Mouse (Mus musculus) lung, postnatal 10 days (tissue): ENCODE measurements around the gene Nipal3.

ENCODE experiments used
- DNase-seq: peaks from one replicate; pipeline ENCODE4 v3.0.0; 2021

The Nipal3 gene

DNA sequence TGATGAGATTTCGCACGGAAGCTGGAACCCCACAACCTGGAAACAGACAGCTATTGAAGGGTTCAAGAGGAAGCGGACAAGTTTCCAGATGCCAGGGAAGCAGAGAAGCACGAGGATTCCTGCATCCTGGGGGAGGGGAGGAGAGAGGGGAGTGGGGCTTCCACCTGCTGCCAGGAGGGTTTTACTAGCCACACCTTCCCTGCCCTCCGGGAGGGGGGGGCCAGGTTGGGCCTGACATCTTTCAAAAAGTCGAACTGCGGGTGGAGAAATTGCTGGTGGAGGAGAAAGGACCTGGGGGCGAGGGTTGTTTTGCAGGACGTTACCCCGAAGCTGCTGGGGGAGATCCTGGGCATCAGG, 61.8 kb downstream of the Nipal3 start:
- peak; percentile 41 for DNase-seq

DNA sequence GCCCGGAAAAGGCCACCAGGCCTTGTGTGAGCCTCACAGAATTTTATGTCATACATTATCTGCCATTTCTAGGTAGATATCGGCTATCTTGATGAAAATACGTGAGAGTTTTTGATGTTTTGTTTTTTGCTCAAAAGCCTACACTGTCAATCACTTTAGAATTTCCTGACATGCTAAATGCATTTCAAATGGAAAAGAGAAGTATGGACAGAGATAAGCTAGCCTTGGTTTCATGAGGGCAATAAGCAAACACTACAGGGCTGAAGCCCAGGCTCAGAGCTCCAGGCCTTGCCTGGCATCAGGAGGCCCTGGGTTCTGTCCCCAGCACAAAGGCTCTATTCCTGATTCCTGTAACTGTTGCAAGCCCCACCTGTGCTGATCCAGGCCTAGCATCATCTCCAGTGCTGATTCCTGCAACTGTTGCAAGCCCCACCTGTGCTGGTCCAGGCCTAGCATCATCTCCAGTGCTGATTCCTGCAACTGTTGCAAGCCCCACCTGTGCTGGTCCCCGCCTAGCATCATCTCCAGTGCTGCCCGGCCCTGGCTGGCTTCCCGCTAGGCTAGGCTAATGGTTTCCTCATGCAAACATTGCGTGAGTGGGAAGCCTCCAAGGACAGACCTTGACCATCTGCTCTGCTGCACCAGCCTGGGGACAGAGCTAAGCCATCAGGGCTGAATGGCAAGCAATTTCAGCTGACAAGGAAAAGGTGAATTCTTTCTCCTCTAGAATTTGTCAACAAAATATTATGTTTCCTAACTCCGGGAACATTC, 64.7 kb downstream of the Nipal3 start:
- no peak for DNase-seq

DNA sequence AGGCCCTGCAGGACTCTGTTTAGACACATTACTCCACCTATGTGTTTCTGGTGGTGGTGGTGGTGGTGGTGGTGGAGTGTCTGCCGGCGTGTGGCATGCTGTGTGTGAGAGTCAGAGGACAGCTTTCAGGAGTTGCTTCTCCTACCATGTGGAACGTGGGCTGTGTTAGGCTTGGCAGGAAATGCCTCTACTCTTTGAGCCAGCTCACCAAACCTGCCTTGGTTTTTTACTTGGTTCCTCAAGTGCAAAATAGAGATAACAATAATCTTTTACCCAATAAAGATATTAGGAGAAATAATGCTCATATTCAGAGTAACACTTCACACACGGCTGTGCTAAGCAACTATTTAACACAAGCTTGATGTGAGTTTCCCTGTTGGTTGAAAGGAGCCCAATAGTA, 65.5 kb downstream of the Nipal3 start:
- no peak for DNase-seq

DNA sequence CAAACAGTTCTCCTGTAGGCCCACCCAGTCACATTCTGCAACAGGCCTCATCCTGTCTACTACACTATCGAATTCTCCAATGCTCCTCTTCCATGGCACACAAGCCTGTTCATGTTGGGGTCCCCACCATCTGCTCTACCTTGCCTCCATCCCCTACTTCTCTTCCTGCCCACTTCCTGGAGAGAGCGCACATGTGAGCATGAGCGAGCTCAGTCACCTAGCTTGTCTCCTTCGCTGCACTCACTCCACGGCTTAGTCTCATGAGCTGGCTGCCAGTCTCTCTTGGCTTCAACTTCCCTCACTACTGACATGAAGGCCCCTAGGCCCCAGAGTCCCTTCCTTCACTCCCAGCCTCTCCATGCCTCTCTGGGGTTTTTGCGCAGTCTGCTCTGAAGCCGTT, 68.3 kb downstream of the Nipal3 start:
- DNase-seq = no peak

DNA sequence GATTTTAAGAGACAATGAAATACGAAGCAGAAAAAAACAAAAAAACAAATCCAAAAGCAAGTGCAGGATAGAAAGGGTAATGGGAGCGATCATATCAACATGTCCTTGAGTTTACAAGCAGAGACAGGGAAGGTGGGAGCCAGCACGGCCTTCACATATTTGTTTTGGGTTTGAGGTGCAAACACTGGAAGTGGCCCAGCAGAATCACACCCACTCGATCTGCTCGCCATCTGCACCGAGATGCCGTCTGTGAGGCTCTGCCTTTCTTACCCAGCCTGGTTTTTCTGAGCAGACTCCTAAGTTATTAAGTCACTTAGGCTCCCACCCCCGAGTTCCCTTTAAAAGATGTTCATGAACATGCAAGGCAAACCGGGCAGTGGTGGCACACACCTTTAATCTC, 69.2 kb downstream of the Nipal3 start:
- DNase-seq = no peak

DNA sequence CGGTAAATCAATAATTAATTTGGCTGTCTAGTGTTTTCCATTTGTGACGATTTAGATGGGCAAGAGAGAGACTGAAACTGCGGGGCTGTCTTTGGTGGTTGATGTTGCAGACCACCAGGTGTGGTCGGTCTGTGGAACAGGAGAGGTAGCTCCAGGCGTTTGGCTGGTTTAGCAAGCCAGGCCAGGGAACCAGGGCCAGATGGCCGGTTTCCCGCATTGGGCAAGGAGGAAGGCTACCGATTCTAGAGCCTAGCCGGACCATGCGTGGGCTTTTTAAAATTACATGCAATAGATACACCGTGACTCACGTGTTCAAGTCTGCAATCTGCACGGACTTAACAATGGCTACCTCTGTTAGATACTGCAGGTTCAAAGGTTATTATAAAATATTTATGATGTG, 73.9 kb downstream of the Nipal3 start:
- no peak for DNase-seq

DNA sequence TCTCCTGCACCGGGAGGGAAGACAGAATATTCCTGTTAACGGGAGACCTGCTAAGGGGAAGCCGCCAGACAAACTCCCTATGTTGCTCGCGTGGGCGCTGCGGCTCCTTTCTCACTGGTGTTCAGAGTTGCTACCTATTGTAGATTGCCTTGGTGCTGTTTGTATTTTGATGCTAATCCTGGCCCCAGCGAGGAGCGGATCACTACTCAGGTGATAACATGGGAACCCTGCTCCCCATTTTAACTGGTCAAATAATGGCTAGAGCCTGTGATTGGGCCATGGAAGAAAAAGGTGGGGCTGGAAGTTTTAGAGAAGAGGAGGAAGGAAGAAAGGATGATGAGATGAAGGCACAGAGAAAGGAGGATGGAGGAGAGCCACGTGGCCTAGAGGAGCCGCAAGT, 74.4 kb downstream of the Nipal3 start:
- no peak for DNase-seq

DNA sequence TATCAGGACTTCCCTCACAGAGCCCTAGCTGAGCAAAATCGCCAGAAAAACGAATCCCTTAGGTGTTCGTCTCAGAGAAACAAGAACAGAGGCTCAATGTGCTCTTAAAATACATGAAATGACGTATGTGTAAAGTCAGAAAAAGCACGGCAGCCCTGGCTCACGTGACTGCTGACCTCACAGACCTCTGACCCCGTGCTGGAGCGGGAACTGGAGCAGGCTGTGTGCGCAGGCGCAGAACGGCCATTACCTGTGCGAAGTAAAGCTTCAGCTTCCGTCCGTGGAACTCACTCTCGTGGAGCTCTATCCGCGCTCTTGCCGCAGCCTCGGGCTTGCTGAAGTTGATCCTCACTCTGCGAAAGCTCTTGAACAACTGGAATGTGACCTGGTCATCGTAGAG, 74.8 kb downstream of the Nipal3 start:
- no peak for DNase-seq

DNA sequence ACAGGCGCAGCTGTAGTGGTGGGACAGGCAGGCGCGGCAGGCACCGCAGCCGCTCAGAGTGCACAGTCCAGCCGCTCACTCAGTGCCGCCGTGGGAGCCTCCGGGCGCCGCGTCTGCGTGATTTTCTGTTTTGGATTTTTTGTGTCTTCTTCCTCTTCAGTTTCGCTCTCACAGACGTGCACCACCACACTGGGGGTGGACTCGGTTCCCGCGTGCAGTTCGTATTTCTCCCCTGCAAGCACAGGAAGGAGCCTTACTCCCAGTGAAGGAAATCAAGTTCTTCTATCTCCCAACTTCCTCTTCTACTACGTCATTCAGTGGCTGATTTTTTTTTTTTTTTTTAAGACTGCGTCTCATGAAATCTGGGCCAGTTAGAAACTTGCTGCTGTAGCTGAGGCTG, 78.5 kb downstream of the Nipal3 start:
- DNase-seq = no peak

DNA sequence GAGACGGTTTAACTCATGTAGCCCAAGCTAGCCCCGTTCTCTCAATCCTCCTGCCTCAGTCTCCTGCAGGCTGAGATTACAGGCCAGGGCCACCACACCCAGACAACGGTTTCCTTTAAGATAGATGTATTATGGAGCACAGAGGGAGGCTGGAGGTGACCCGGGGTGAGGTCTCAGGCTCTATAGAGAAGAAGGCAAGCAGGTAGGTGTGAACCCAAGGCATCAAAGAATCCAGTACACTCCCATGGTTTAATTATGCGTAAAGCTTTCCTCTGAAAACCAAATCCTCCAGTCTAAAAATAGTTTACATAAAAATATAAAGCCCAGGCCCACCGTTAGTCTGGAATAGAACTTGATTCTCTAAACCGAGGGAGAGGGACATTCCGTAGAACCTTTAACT, 81.3 kb downstream of the Nipal3 start:
- DNase-seq = no peak

DNA sequence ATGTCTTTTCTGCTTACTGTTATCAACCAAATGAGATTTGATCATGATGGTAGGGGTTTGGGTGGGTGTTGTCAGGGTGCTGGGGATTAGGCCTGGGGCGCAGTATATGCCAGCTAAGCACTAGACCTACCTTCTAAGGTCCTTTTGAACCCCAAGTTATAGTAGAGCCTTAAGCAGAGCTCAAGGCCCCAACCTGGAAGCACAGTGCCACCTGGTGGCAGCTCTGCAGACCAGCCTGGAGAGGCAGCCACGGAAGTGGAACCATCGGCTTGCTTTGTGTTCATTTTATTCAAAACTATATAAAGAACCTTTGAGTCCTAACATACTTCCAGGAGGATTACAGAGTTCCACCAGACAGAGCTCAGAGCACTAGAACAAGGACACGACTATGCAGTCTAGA, 83.2 kb downstream of the Nipal3 start:
- DNase-seq = peak; percentile 63

DNA sequence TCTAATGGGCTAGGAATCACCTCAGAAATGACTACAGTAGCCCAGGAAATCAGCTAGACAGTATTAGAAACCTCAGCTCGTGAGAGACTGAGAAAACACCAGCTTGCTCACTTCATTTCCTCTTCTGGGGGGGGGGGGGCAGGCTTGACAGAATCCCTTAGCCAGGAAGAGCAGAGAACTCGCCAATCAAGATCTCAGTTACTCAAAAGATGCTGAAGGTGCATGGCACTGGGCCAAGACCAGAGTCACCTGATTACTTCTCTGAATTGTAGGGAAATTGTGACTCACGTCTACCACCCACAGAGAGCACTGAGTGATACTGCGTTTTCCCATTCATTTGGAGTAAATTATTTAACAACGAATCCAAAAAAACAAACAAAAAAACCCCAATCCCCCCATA, 88.7 kb downstream of the Nipal3 start:
- no peak for DNase-seq

DNA sequence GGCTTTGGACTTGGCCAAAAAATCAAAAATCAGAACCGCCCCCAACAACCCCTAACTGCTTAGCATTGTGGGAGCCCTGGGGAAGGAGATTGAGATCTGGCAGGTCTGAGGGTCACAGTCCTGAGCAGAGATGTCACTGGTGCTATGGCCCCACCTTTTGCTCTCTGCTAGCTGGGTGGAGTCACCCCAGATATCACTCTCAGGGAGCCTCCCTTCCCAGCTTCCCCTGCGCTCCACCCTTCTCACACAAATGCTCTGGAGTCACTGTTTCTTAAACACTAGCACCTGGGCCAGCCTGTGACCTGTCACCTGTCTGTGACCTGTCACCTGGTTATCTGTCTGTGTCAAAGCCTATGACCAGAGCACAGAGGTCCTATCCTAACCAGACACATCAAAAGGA, 89.9 kb downstream of the Nipal3 start:
- DNase-seq = no peak

DNA sequence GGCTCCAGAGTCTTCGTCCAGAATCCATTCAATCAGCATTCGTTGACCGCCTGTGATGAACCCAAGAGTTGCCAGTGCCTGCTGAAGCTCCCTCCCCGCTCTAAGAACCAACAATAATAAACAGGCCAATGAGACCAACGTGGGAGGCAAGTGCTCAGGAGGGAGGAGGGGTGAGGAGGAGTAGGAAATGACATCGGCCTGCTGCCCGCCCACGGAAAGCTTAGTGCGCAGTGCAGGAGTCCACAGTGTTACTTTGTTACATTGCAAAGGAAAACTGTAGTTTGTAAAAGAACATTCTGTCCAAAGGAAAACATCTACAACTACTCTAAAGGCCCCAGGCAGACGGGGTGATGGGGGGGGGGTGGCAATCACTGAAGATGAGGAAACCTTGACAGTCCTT, 90.8 kb downstream of the Nipal3 start:
- DNase-seq = no peak

DNA sequence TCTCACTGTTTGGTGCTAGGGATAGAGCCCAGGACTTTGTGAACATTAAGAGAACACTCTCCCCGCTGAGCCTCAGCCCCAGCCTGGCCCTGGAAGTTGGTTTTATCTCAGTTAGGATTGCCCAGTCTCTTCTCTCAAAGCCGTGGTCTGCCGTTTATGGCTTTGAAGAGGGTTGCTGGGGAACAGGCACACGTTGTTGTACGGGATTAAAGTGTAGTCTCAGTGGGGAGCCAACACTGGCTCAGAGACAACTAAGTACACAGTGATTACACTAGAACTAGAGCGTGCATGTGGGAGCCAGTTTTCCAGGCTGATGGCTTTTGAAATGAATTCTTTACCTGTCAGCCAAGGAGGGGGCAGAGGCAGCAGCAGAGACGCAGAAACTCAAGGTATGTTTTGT, 93.0 kb downstream of the Nipal3 start:
- no peak for DNase-seq

DNA sequence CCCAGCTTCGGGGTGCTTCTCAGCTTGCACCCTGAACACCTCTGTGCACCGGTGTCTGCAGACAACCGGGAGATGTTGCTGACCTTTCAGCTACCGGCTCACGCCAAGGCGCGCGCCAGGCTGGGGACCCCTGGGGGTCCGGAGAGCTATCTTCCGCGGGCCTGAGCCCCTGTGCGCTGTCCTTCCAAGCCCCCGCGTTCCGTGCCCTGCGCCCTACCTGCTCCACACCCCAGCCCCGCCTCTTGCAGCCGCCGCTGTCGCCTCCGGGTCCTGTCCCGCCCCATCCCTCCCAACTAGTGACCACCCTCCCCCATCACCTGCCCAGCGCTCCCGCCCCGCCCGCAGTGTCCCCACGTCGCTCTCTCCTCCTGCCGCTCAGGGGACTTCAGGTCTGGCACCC, 96.8 kb downstream of the Nipal3 start, which contains the start of gene Ncmap:
Ncmap (minus strand) TSS at position 237 of the 400 bp plus-strand sequence.
- DNase-seq = no peak

DNA sequence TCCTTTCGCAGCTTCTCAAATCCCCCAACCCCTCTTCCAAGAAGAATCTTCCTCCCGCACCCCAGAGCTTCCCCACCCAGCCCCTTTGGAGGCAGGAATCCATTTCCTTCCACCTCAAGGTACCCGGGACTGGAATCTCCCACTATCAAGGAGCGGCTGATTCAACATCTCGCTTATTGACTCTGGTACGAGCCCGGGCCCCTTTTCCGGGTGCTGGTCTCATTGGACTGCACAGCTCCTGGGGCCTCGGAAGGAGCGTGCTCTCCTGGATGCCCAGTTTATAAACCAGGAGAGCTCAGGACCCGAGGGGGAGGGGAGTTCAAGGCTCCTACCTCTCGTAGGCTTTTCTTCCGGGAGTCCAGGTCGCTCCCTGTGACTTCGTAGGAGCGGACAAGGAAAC, 97.3 kb downstream of the Nipal3 start:
- no peak for DNase-seq

DNA sequence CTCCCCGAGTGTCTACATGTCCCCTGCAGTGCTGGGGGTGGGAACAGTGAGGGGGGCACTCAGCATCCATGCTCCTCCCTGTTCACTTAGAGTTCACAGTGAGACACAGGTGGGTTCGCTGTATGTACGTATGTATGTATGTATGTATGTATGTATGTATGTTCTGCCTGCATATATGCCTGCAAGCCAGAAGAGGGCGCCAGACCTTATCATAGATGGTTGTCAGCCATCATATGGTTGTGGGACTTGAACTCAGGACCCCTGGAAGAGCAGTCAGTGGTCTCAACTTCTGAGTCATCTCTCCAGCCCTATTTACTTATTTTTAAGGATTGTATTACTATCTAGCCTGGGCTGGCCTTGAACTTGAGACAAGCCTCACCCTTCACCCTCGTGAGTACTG, 98.5 kb downstream of the Nipal3 start:
- DNase-seq = no peak
